Mouse (Mus musculus): ENCODE results near the gene Prg3. TPM values are rescaled to one million over a fixed set of nuclear protein-coding genes. Genes with fewer than 3 reads are reported as not detected.

Prg3 gene
- polyA plus RNA-seq, 1 experiment: not detected

DNA sequence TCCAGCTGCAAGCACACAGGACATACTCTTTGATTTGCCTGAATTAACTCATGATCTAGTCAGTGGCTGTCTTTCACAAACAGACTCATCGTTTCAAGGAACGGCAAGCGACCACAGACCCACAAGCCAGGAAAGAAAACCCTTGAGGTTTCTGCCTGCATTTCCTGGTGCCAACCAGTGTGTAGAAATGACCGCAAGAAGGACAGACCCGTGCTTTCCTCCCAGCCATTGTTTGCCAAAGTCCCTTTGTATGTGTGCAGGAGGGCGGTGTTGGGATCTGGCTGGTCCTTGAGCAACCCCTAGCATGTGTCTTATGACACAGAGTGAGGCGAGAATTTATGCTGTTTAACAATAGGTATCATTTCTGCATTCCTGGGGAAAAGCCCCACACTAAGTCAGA is 46.2 kb downstream of the Prg3 start:
- no peak overlapping the region for H3ac ChIP-seq (ENCODE audit: control insufficient read depth, insufficient read length, low read depth)
- TF ChIP-seq MAX (IDR thresholded peaks at IDR 0.05): no peak
- no peak for TF ChIP-seq FOSL1 (IDR thresholded peaks at IDR 0.05; ENCODE audit: insufficient read depth, low read length, poor library complexity, severe bottlenecking)
- no peak for TF ChIP-seq MYOD1 (IDR thresholded peaks at IDR 0.05; ENCODE audit: control insufficient read depth, insufficient read length, low read depth)
- TF ChIP-seq CTCF (IDR thresholded peaks at IDR 0.05; ENCODE audit: control insufficient read depth, insufficient read depth, insufficient read length): no peak
- no peak for TF ChIP-seq USF1 (IDR thresholded peaks at IDR 0.05; ENCODE audit: low read depth)
- no peak for TF ChIP-seq MYOG (IDR thresholded peaks at IDR 0.05; ENCODE audit: control insufficient read depth, extremely low read depth, insufficient read length)
- TF ChIP-seq CEBPB (IDR thresholded peaks at IDR 0.05; ENCODE audit: low read depth): no peak

DNA sequence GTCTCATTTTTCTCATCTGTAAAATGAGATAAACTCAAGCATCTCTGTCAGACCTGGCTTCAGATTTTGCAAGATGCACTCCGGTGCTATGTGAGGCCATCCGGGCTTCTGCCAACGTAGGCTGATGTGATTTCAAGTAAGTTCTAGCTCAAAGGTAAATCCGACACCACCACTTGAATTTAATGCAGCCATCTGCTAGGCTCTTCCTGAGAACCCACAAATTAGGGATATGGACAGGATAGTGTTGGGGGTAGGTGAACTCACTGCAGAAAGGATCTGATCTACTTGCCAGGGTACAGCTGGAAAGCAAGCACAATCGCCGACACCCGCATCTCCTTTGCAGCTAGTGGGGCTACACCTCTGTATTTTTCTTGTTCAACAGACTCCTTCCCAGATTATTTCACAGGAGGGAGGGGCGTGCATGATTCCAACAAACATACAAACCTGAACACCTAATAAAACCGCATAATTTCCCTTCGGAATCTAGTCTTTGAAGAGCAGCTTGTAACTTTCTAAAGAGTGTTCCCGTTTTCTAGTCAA is 48.6 kb downstream of the Prg3 start:
- Histone ChIP-seq H3K36me3 (ENCODE audit: control insufficient read depth, insufficient read depth) (peaks cover 39% of the 10 kb centered on the region), H3K79me2 (ENCODE audit: control insufficient read depth, insufficient read depth) (peaks cover 44% of the 10 kb centered on the region), H3K27me3 (ENCODE audit: control insufficient read depth, insufficient read depth, insufficient read length) (no peaks in the 10 kb centered on the region), H3K4me3 (ENCODE audit: insufficient read depth, poor library complexity, severe bottlenecking) (peak overlapping the region; percentile 98), H3K79me3 (ENCODE audit: low read depth) (peaks cover 38% of the 10 kb centered on the region), H3ac (ENCODE audit: control insufficient read depth, insufficient read length, low read depth) (peak overlapping the region; percentile 62)
- TF ChIP-seq FOSL1 (IDR thresholded peaks at IDR 0.05; ENCODE audit: insufficient read depth, low read length, poor library complexity, severe bottlenecking): no peak
- TF ChIP-seq MAX (IDR thresholded peaks at IDR 0.05): no peak
- no peak for TF ChIP-seq CEBPB (IDR thresholded peaks at IDR 0.05; ENCODE audit: low read depth)
- TF ChIP-seq CTCF (IDR thresholded peaks at IDR 0.05; ENCODE audit: control insufficient read depth, insufficient read depth, insufficient read length): no peak
- no peak for TF ChIP-seq MYOD1 (IDR thresholded peaks at IDR 0.05; ENCODE audit: control insufficient read depth, insufficient read length, low read depth)
- TF ChIP-seq MYOG (IDR thresholded peaks at IDR 0.05; ENCODE audit: control insufficient read depth, extremely low read depth, insufficient read length): no peak
- no peak for TF ChIP-seq USF1 (IDR thresholded peaks at IDR 0.05; ENCODE audit: low read depth)

More for the DNA sequence above, 46.2 kb downstream of the Prg3 start:
- Histone ChIP-seq H3K79me3 (ENCODE audit: low read depth) (peaks cover 18% of the 10 kb centered on the region), H3K36me3 (ENCODE audit: control insufficient read depth, insufficient read depth) (peaks cover 15% of the 10 kb centered on the region), H3K79me2 (ENCODE audit: control insufficient read depth, insufficient read depth) (peaks cover 20% of the 10 kb centered on the region), H3K27me3 (ENCODE audit: control insufficient read depth, insufficient read depth, insufficient read length) (peaks cover 6% of the 10 kb centered on the region), H3K4me3 (ENCODE audit: insufficient read depth, poor library complexity, severe bottlenecking) (no peak overlapping the region)

DNA sequence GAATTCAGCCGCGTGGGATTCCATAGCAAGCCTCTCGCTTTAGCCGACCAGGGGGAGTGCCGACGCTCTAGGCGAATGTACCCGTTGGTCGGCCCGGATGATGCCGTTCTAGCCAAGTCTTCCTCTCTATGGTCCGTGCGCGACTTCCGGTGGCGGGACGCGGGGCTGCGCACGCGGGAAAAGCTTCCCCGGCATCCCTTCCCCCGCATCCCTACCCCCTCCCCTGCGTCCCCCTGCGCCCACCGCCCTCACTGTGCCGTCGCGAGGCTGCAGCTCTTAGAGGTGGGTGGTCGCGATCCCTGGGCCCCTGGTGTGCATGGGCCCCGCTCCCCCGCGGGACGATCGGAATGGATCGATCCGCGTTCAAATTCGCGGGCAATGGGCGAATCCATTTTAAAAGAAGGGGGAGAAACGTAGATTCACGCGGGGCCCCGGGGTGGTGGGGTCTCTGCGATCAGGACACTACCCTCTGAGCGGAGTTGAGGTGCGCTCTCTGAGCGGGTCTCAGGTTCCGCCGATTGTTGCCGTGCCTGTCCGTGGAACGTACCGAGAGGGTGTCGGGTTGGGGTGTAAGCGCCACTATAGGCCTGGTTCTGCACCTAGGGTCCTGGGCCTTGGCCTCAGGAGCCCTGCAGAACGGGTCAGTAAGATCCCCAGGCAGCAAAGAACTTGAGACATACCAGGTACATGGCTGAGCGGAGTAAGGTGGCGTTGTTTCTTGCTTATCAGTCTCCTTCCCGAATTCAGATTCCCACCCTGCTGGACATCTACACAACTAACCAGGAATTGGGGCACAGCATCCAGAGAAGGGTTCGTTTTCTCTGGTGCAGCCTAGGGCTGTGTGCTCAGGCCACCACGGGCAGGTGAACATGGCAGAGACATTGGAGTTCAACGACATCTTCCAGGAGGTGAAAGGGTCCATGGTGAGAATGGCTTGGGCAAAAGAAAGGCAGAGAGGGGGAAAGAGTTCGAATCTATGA is 49.3 kb downstream of the Prg3 start, which contains the start of the genes Ssrp1 and P2rx3:
TSS of gene Ssrp1 (plus strand) at position 188 of the 980 bp plus-strand sequence.
TSS of gene P2rx3 (minus strand) at position 416 of the 980 bp plus-strand sequence.
- Histone ChIP-seq H3ac (ENCODE audit: control insufficient read depth, insufficient read length, low read depth) (peak within 1 kb of the TSS; percentile 100), H3K79me2 (ENCODE audit: control insufficient read depth, insufficient read depth) (peaks cover 47% of the 10 kb centered on the region), H3K4me3 (ENCODE audit: insufficient read depth, poor library complexity, severe bottlenecking) (peak within 1 kb of the TSS; percentile 98), H3K27me3 (ENCODE audit: control insufficient read depth, insufficient read depth, insufficient read length) (no peaks in the 10 kb centered on the region), H3K36me3 (ENCODE audit: control insufficient read depth, insufficient read depth) (peaks cover 47% of the 10 kb centered on the region), H3K79me3 (ENCODE audit: low read depth) (peaks cover 38% of the 10 kb centered on the region)
- TF ChIP-seq FOSL1 (IDR thresholded peaks at IDR 0.05; ENCODE audit: insufficient read depth, low read length, poor library complexity, severe bottlenecking): no peak
- peak; percentile 57 for TF ChIP-seq MAX (IDR thresholded peaks at IDR 0.05)

DNA sequence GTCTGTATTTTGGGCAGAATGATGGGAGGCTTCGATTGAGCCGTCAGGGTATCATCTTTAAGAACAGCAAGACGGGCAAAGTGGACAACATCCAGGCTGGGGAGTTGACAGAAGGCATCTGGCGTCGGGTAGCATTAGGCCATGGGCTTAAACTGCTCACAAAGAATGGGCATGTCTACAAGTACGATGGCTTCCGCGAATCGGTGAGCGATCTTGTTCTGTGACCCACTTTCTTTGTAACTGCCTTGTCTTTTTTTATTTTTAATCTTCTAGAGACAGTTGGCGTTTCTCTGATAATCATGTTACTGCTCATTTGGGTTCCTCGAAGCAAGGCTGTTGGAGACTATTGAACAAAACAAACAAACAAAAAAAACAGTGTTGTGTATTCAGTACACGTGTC is 50.3 kb downstream of the Prg3 start:
- H3K27me3 ChIP-seq (ENCODE audit: control insufficient read depth, insufficient read depth, insufficient read length): no peaks in the 10 kb centered on the region
- TF ChIP-seq FOSL1 (IDR thresholded peaks at IDR 0.05; ENCODE audit: insufficient read depth, low read length, poor library complexity, severe bottlenecking): no peak
- no peak for TF ChIP-seq CTCF (IDR thresholded peaks at IDR 0.05; ENCODE audit: control insufficient read depth, insufficient read depth, insufficient read length)
- TF ChIP-seq MYOD1 (IDR thresholded peaks at IDR 0.05; ENCODE audit: control insufficient read depth, insufficient read length, low read depth): no peak
- no peak for TF ChIP-seq MYOG (IDR thresholded peaks at IDR 0.05; ENCODE audit: control insufficient read depth, extremely low read depth, insufficient read length)
- TF ChIP-seq MAX (IDR thresholded peaks at IDR 0.05): no peak
- TF ChIP-seq USF1 (IDR thresholded peaks at IDR 0.05; ENCODE audit: low read depth): no peak
- TF ChIP-seq CEBPB (IDR thresholded peaks at IDR 0.05; ENCODE audit: low read depth): no peak

More for the DNA sequence above, 50.3 kb downstream of the Prg3 start:
- H3K4me3 ChIP-seq (ENCODE audit: insufficient read depth, poor library complexity, severe bottlenecking): peak overlapping the region; percentile 98
- H3K36me3 ChIP-seq (ENCODE audit: control insufficient read depth, insufficient read depth): peaks cover 57% of the 10 kb centered on the region
- peak overlapping the region; percentile 100 for H3ac ChIP-seq (ENCODE audit: control insufficient read depth, insufficient read length, low read depth)
- H3K79me2 ChIP-seq (ENCODE audit: control insufficient read depth, insufficient read depth): peaks cover 47% of the 10 kb centered on the region
- H3K79me3 ChIP-seq (ENCODE audit: low read depth): peaks cover 41% of the 10 kb centered on the region

Other genes starting within 250 kb of the Prg3 start
- gene Gm19426, start 244.6 kb upstream of the Prg3 start, polyA plus RNA-seq (2012; fragmentation: generic; extraction: Trizol): 4.4 TPM
- 0.15 TPM for gene Serping1, start 212.8 kb upstream of the Prg3 start, polyA plus RNA-seq (2012; fragmentation: generic; extraction: Trizol)
- gene Ube2l6, start 189.4 kb upstream of the Prg3 start, polyA plus RNA-seq (2012; fragmentation: generic; extraction: Trizol): 16.2 TPM
- 0.06 TPM for gene Smtnl1, start 165.6 kb upstream of the Prg3 start, polyA plus RNA-seq (2012; fragmentation: generic; extraction: Trizol)
- gene Timm10, start 161.2 kb upstream of the Prg3 start, polyA plus RNA-seq (2012; fragmentation: generic; extraction: Trizol): 108 TPM
- 6.6 TPM for gene Slc43a1, start 149.4 kb upstream of the Prg3 start, polyA plus RNA-seq (2012; fragmentation: generic; extraction: Trizol)
- gene Rtn4rl2, start 101.5 kb upstream of the Prg3 start, polyA plus RNA-seq (2012; fragmentation: generic; extraction: Trizol): 0.18 TPM
- 10.5 TPM for gene Slc43a3, start 51.6 kb upstream of the Prg3 start, polyA plus RNA-seq (2012; fragmentation: generic; extraction: Trizol)
- not detected for gene Prg2, start 7.8 kb upstream of the Prg3 start, polyA plus RNA-seq (2012; fragmentation: generic; extraction: Trizol)
- gene Ssrp1, start 49.0 kb downstream of the Prg3 start, polyA plus RNA-seq (2012; fragmentation: generic; extraction: Trizol): 195 TPM
- gene P2rx3, start 49.2 kb downstream of the Prg3 start, polyA plus RNA-seq (2012; fragmentation: generic; extraction: Trizol): 0.30 TPM
- gene Tnks1bp1, start 59.8 kb downstream of the Prg3 start, polyA plus RNA-seq (2012; fragmentation: generic; extraction: Trizol): 58.6 TPM
- gene Aplnr, start 148.0 kb downstream of the Prg3 start, polyA plus RNA-seq (2012; fragmentation: generic; extraction: Trizol): not detected
- not detected for gene Lrrc55, start 209.0 kb downstream of the Prg3 start, polyA plus RNA-seq (2012; fragmentation: generic; extraction: Trizol)

Measured in C2C12 (cell line).